Mouse (Mus musculus) C2C12 (cell line): ENCODE results near the gene Acaa1b.

ENCODE experiments used
- CTCF ChIP-seq: IDR thresholded peaks from one replicate; pipeline ENCODE4 v1.5.1; 2011; ENCODE audit not compliant: control insufficient read depth, insufficient read depth, insufficient read length
- MAX ChIP-seq: IDR thresholded peaks from one replicate; pipeline ENCODE4 v1.6.1; 2011; ENCODE audit warnings: mild to moderate bottlenecking, control low read depth
- MYOD1 ChIP-seq: IDR thresholded peaks from one replicate; pipeline ENCODE4 v1.6.1; 2011; ENCODE audit warnings: low read depth; ENCODE audit not compliant: control insufficient read depth, insufficient read length

- TF ChIP-seq CTCF (no peak), MAX (no peak), MYOD1 (no peak)
Observed at GRCm38 (mm10) chr9:119160689-119161088, 3.8 kb upstream of the Acaa1b start.
